Mouse (Mus musculus): ENCODE data around the gene Lck.

- TF ChIP-seq CTCF (IDR thresholded peaks at IDR 0.05; ENCODE audit: control insufficient read depth, insufficient read depth, low read length), result no peak
- TF ChIP-seq POLR2A (IDR thresholded peaks at IDR 0.05; ENCODE audit: borderline replicate concordance, control insufficient read depth, low read depth, low read length), result no peak
Observed at GRCm38 (mm10) chr4:129586943-129587342, 13.5 kb upstream of the Lck start.
